Mouse (Mus musculus) subcutaneous adipose tissue, adult 2 months (tissue): Measurements from ENCODE around the gene Zfp541. TPM values are rescaled to one million over a fixed set of nuclear protein-coding genes. Genes with fewer than 3 reads are reported as not detected.

Source experiments
- polyA plus RNA-seq: library from polyadenylated mRNA; depleted of rRNA; stranded (reverse); fragments of >200 nt; gene quantifications from 2 replicates; pipeline ENCODE4 v1.2.3, GENCODE M21; 2012; ENCODE audit warnings: low replicate concordance; rRNA removed

The Zfp541 gene
- not detected in 2 replicates for polyA plus RNA-seq

GRCm38 (mm10) chr7:16061219-16062098 is at the start of gene Zfp541:
Gene Zfp541, plus strand, starts transcription at chr7:16061814.

DNA sequence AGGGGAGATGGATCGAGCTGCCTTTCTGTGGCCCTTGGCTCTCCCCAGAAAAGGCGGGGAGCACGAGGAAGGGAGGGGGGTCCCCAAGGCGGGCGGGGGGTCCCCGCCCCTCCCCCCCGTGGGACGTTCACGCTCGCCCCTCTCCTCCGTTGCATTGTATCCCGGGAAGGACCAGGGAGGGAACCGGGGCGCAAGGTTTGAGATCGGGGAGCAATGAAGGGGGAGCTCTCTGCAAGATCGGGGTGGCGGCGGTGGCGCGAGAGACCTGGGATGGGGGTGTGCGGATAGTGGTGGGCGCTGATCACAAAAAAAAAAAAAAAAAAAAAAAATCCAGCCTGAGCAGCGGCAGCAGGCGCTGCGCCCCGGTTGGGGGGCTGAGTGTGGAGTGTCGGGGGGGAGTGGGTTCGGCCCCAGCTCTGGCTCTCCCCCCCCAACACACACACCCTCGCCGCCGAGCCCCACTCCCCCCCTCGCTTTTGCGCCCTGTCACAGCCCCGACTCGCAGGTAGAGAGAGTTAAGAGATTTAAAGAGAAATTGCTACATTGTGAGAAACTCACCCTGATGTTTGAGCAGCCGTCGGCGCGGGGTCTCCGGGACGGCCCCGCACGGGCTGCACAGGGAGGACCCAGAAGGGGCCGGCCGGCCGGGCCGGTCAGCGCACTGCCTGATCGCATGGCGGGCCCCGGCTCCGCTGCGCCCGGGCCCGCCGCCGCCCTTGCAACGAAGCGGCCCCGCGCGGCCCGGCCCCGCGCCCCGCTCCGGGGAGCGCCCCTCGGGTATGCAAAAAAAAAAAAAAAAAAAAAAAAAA is 14.1 kb upstream of the Zfp541 start, which contains the start of gene Bicra:
TSS of gene Bicra (minus strand) at position 584 of the 809 bp plus-strand sequence.

GRCm38 (mm10) chr7:16098021-16099017 is 36.7 kb downstream of the Zfp541 start, which contains the start of gene Napa:
Gene Napa, plus strand, starts transcription at chr7:16098458.

GRCm38 (mm10) chr7:16119569-16120261 is 58.1 kb downstream of the Zfp541 start, which contains the start of gene Kptn:
Gene Kptn, plus strand, starts transcription at chr7:16119895.

GRCm38 (mm10) chr7:16129421-16129845 is 67.8 kb downstream of the Zfp541 start, which contains the start of gene Slc8a2:
Gene Slc8a2, plus strand, starts transcription at chr7:16129826.

Other genes starting within 250 kb of the Zfp541 start
- gene Obox6, start 222.1 kb upstream of the Zfp541 start, polyA plus RNA-seq: not detected in 2 replicates
- not detected in 2 replicates for gene Crx, start 181.8 kb upstream of the Zfp541 start, polyA plus RNA-seq
- gene Crxos, start 179.2 kb upstream of the Zfp541 start, polyA plus RNA-seq: not detected in 2 replicates
- 624 and 858 TPM in 2 replicates for gene Selenow, start 139.4 kb upstream of the Zfp541 start, polyA plus RNA-seq
- 85.8 and 136 TPM in 2 replicates for gene Nop53, start 115.7 kb upstream of the Zfp541 start, polyA plus RNA-seq
- gene Ehd2, start 94.2 kb upstream of the Zfp541 start, polyA plus RNA-seq: 242 and 668 TPM in 2 replicates
- gene Bicra, start 13.9 kb upstream of the Zfp541 start, polyA plus RNA-seq: 7.2 and 10.4 TPM in 2 replicates
- gene Napa, start 36.6 kb downstream of the Zfp541 start, polyA plus RNA-seq: 224 and 283 TPM in 2 replicates
- 39.1 and 45.8 TPM in 2 replicates for gene Kptn, start 58.1 kb downstream of the Zfp541 start, polyA plus RNA-seq
- 0.40 and 9.1 TPM in 2 replicates for gene Slc8a2, start 68.0 kb downstream of the Zfp541 start, polyA plus RNA-seq
- 23.5 and 68.3 TPM in 2 replicates for gene Meis3, start 113.3 kb downstream of the Zfp541 start, polyA plus RNA-seq
- 23.2 and 25.9 TPM in 2 replicates for gene Dhx34, start 160.2 kb downstream of the Zfp541 start, polyA plus RNA-seq
- gene C5ar2, start 182.3 kb downstream of the Zfp541 start, polyA plus RNA-seq: 1.4 and 1.7 TPM in 2 replicates
- 29.1 and 29.9 TPM in 2 replicates for gene C5ar1, start 197.7 kb downstream of the Zfp541 start, polyA plus RNA-seq
- 18.8 and 39.6 TPM in 2 replicates for gene Inafm1, start 211.8 kb downstream of the Zfp541 start, polyA plus RNA-seq
- gene Ccdc9, start 225.0 kb downstream of the Zfp541 start, polyA plus RNA-seq: 28.3 and 41.4 TPM in 2 replicates
- 20.8 and 21.7 TPM in 2 replicates for gene Bbc3, start 246.6 kb downstream of the Zfp541 start, polyA plus RNA-seq